Mouse (Mus musculus) adrenal gland, adult 2 months (tissue): Measurements from ENCODE around the gene Pde4c. TPM values are rescaled to one million over a fixed set of nuclear protein-coding genes. Genes with fewer than 3 reads are reported as not detected.

Experiments used
- DNase-seq: peaks from one replicate; pipeline ENCODE4 v3.0.0; 2021
- long read RNA-seq: library from polyadenylated mRNA; stranded (forward); transcript quantifications from one replicate; pipeline ENCODE4 v2.0.0, GENCODE M21; 2021
- polyA plus RNA-seq: library from polyadenylated mRNA; depleted of rRNA; stranded (reverse); fragments of >200 nt; gene quantifications from 2 replicates; pipeline ENCODE4 v1.2.3, GENCODE M21; 2012; rRNA removed
- total RNA-seq, 2 experiments: library from RNA; stranded (reverse); gene quantifications; 2 replicates each; pipeline ENCODE4 v1.2.3; 2021

The Pde4c gene
- total RNA-seq: 1 to 10 TPM in 1 of 2 experiments, under 1 TPM in 1; 0.76 to 1.0 TPM
- polyA plus RNA-seq: 2.9 and 3.3 TPM in 2 replicates
- long read RNA-seq: 0 reads

DNA sequence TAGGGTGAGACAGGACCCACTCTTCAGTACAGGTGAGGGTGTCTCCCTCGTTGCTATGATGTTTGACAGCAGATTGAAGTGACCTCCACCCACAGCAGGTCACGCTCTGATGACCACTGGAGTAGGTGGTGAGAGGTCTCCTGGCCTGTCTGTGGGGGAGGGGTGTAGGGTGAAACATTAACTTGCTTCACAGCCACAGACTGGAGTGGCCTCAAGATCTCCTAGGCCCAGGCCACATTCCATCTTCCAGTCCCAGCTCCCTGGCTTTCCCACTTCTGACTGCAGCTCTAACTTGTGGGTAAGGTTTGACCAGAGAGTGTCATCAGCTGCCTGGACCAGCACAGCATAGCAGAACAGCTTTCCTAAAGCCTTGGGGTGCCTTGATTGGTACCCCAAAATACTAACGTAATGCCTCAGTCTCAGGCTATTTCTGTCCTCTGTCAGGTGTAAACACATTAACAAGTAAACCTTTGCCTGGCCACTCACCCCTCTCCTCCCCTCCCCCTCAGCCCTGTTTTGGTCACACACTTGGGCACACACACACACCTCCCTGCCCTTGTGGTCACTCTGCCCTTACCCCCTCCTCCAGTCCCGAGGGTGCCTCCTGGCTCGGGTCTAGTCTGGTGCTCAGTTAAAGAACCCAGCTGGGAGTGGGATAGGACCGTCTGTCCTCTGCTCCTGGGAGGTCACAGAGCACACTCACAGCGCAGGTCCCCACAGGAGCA, at the start of gene Pde4c:
Gene Pde4c, plus strand, starts transcription at position 235 of the 725 bp plus-strand sequence.
- DNase-seq: no peak

DNA sequence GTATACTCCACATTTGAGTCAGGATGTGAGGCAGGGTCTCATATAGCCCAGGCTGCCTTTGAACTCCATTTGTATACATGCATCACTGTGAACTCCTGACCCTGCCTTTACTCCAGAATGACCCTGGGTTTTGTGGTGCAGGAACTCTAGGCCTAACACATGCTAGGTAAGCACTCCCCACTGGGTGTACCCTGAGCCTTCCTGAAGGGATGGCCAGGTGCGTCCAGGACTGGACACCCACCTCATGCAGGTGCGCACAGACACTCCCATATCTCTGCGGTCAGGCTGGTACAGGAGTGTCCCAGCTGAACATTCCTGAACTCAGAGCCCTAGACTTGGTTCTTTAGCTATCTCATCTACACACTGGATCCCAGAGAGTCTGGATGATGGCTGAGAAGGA, 49.4 kb upstream of the Pde4c start:
- no peak for DNase-seq

DNA sequence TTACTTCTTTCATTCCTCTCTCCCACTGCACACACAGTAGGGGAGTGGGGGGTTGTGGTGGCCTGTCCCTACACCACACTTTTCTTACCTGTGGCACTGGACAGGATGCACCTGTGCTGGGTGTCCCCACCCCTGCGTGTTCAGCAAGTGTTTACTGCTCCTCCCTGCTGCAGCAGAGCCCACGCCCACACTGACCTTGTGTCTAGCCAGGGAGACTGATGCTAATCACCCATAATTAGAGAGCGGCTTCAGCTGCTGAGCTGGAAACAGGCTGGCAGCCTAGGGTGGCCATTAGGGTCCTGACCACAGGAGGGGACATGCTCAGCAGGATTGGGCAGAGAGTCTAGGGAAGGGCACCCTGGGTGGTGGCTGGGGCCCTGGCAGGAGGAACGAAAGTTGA, 48.8 kb upstream of the Pde4c start:
- no peak for DNase-seq

DNA sequence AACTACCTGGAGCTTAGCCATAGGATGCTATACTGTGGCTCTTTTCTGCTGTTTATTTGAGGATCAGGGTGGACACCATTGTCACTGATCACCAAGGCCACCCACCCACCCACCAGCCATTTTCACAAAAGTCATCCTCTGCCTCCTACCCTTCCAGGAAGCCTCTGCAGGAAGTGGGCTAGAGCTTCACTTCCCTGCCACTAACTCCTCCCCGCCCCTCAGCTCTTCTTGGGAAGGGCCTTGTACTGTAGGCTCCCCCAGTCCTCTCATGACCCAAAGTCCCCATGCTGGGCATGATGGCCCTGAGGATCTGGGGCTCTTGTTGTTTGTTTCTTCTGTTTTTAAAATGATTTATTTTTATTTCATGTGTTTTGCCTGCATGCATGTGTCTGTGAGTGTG, 48.2 kb upstream of the Pde4c start:
- DNase-seq: no peak

DNA sequence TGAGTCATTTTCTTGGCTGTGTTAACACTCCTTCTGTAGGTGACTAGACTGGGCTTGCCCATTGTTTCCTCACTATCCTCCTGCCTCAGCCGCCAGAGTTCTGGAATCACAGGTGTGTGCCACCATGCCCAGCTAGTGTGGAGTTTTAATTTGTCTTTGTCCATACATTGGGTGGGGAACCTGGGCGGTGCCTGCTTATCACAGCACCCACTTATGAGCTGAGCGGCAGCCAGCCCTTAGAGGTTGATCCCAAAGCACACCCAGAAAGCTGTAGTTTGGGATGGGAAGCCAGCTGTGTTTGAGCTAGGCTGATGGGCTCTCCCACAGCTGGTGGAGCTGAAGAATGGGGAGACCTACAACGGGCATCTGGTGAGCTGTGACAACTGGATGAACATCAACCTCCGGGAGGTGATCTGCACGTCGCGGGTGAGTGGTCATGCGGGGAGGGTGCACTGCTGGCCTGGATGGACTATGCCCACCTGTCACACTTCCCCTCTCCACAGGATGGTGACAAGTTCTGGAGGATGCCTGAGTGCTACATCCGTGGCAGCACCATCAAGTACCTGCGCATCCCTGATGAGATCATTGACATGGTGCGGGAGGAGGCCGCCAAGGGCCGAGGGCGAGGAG, 46.0 kb upstream of the Pde4c start:
- no peak for DNase-seq

DNA sequence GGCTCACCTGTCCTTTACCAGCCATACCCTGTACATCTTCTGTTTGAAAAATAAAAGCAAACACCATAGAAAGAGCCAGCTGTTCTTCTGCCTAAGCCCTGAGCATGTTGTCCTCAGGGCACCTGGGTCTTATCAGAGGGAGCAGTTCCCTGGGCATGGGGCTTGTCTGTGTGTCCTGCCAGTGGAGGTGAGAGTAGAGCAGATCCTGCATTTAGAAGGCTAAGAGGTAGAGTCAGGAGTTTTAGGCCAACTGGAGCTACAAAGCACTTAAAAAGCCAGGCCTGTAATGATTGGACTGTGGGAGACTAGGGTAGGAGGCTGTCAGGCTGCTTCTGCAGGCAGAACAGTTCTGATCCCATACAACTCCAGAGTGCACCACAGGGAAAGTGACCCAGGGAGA, 44.8 kb upstream of the Pde4c start:
- no peak for DNase-seq

DNA sequence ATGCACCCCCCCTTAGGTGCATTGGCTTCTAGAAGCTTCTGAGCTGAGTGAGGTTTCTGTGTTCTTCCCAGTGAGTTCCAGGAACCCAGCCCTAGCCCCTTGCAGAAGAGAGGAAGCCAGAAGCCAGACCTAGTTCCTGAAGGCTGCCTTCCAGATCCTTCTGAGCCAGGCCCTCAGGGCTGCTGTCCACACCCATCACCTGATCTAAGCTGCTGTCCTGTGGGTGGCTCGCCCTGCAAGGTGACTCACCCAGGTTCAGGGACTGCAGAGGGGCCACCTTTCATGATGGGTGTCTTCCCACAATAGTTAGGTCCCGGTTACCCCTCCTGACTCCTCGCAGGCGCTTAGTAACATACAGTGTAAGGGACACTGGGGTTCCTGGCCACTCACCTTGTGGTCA, 44.1 kb upstream of the Pde4c start:
- no peak for DNase-seq

DNA sequence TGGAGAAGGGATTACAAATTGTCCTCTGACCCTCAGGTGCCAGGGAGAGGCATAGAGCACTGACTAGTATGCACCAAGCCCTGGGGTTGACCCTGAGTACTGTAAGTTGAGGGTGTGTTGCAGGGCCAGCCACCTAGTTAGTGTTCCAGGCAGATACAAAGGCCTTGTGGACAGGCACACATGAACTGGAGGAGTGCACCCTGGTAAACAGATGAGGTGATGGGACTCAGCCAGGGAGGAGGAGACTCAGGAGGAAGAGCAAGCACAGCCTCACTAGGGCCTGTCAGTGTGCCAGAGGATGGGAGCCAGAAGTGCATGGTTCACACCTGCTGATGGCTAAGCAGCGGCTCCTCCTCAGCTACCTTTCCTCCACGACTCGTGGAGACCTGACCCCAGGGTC, 43.5 kb upstream of the Pde4c start:
- no peak for DNase-seq

DNA sequence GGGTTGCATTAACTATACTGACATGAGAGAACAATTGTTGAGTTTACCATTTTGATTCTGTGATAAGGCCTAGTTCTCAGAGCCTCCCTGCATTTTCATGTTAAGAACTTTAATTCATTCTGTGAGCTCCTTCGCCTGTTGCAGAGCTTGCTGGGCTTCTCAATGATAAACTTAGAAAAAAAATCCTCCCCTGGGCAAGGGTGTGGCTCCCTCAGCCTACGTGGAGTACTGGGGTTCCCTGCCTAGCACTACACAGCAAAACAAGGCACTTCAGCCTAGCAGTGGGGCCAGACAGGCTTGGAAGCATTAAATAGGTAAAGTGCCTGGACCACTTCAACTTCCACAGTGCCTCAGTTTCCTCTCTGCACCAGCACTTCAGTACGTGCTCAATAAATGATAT, 42.1 kb upstream of the Pde4c start:
- DNase-seq: no peak

DNA sequence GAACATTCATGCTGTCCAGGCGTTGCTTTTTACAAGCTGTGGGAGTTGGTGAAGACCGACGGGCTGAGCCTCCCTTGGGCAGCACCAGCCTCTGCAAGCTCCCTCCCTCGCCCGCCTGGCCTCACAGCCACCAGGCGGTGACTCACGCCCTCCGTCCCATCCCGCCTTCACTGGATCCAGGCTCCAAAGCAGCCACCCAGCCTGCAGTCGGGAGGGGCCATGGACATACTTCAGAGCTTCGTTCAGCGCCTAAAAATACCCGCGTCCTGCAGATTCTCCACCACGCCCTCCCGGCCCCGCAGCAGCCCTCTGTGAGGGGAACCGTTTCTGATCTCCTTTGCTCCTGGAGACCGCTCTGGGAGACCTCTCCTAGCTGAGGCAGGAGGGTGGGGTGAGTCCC, 41.3 kb upstream of the Pde4c start:
- DNase-seq: peak; percentile 93

DNA sequence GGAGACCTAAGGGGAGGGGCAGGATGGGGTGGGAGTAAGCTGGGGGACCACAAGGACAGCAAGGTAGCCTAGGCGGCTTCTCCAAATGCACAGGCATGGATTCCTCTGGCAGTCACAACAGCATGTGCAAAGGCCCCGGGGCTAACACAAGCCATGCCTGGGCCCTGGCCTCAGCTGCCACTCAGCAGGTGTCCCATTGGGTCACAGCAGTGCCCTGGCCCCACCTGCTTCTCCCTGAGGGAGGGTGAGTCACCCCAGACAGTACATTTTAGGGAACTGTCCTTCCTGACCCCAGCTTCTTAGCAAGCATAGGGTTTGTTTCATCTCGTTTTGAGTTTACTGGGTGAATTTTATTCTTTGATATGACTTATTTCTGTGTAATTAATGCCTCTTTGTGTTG, 40.8 kb upstream of the Pde4c start:
- DNase-seq: peak; percentile 44

DNA sequence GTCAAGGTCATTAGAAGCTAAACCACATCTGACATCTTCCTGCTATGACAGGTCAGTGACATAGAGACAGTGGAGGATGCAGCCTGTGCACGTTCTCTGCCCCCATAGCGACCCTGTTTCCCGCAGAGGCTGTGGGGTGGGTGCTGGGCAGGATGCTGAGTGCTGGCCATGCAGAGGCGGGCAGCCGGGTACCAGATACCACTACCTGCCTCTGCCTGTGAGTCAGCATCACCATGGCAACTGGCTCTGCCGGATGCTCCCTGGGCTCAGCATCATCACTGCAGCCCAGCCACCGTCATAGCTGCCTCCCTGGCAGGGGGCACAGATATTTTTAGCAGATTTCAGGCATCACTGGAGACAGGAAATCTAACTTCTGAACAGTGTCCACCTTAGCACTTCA, 39.2 kb upstream of the Pde4c start:
- DNase-seq: no peak

DNA sequence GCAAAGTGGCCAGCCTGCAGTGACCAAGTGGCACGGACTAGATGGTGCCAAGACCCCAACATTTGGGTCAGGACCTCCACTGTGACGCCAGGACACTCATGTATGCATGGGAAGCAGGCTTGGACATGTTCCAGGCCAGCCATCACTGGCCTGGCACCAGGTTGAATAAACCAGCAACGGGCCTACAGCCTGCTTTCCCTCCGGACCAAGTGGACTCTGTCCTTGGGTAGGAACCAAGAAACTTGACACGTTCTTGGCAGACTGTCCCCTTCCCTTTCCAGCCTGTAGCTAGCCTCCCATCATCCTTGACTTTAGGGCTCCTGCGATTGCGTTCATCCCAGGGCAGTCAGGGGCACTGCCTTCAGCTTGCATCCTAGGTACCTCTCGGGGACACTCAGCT, 35.9 kb upstream of the Pde4c start:
- peak; percentile 91 for DNase-seq

DNA sequence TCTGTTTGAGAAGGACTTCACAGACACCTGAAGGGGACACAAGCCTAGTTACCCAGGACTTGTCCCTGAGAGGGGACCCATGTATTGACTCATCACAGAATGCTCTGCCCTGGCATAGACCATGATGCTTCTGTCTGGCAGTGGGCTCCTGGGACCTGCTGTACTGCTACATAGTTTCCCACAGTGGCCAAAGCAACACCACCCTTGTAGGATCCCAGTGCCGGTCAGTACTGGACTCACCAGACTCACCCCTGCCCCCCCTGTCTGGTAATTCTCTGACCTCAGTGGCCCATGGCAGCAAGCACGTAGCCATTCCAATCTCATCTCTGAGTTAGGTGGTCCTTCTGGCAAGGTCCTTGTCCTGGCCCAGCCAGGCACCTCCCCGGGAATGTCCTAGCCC, 35.4 kb upstream of the Pde4c start:
- no peak for DNase-seq

DNA sequence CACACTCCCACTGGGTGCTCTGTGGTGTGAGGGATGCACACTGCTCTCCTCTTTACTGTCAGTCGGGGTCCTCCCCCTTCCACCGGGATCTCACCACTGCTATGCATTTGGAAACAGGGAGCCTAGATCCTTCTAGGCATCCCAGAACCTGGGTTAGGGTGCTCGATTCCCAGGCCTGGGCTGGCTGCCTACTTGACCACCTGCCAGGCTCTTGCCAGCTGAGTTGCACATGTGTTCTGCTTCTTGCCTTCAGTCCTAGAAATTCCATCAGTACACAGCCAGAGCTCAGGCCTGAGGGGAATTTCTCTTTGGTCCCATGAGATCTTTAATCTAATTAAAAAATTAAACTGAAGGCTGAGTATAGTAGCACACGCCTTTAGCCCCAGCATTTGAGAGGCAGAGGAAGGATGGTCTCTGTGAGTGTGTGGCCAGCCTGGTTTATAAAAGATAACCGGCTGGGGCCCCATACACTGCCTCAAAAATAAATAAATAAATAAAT, 33.6 kb upstream of the Pde4c start:
- DNase-seq: peak; percentile 50

DNA sequence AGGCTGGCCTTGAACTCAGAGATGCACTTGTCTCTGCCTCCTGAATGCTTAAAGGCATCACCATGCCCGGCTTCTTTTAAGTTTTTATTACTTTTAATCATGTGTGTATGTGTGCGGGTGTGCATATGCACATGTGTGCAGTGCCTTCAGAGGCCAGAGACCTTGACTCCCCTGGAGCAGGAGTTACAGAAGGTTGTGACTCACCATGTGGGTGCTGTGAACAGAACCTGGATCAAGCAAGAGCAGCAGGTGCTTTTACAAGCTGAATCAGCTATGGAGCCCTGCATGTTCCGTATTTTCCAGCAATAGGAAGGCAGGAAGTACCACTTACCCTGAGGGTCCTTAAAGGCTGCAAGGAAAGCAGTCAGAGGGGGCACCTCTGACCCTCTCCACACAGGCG, 32.3 kb upstream of the Pde4c start:
- no peak for DNase-seq

DNA sequence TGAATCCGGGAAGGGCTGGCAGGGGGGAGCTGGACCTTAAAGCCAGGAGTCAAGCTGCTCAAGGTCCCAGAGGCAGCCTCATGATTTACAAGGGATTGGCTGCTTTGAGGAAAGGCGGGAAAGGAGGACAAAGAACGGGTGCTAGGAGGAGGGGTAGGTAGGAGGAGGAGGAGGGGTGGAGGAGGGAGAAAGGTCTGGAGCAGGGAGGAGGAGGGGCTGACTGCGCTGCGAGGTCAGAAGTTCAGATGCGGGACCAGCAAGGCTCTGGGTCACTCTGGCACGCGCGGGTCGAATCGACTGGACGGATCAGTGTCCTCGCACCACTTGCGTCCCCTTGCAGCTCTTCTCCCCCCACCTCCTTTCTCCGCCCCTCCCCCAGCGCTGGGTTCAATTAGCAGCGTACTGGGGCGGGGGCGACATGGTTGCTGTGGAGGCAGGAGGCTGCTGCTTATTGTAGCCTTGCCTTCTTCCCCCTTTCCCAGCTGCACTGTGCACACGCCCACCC, 31.7 kb upstream of the Pde4c start:
- DNase-seq: peak; percentile 43

DNA sequence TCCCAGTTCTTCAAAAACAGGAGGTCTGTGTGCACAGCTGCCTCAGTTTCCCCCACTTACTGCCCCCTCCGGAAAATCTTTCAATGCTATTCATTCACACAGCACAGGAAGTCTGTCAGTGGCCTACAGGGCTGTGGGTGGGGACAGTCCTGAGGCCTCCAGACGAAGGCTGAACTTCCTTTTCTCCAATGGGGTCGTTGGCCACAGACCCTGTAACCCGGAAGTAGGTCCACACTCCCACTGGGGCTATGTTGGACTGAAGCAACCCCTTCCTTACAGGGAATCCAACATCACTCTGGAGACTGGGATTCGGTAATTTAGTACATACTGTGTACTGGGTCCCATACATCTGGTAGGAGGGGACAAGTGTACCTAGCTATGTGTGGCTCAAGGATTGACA, 29.9 kb upstream of the Pde4c start:
- DNase-seq: no peak

DNA sequence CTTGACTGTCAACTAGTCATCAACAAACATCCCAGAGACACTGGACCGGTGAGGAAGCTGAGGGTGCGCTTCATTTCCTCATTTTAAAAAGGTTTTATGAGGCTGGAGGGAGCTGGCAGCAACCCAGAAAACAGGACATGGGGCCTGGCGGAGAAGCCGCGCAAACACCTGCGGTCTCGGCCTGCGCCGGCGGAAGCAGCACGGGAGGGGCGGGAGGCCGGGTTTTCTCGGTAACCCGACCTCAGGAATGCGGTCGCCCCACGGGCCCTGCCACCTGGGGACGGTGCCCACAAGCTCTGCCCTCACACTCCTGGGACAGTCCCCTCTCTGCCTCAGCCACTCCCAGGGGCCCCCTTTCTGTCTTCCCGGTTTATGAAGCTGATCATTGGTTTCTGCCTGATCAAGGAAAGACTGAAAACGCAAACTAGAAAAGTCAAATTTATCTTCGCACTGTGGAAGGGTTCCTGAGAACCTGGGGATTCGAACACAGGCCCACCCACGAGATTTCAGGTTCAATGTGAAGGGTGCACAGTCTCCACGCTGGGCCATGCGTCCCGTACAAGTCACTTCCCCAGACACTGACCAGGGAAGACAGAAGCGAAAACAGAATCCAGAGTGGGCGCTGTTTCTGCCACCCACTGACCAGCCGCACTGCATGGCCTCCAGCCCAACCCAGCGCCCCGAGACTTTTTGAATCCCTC, 28.1 kb upstream of the Pde4c start:
- no peak for DNase-seq

DNA sequence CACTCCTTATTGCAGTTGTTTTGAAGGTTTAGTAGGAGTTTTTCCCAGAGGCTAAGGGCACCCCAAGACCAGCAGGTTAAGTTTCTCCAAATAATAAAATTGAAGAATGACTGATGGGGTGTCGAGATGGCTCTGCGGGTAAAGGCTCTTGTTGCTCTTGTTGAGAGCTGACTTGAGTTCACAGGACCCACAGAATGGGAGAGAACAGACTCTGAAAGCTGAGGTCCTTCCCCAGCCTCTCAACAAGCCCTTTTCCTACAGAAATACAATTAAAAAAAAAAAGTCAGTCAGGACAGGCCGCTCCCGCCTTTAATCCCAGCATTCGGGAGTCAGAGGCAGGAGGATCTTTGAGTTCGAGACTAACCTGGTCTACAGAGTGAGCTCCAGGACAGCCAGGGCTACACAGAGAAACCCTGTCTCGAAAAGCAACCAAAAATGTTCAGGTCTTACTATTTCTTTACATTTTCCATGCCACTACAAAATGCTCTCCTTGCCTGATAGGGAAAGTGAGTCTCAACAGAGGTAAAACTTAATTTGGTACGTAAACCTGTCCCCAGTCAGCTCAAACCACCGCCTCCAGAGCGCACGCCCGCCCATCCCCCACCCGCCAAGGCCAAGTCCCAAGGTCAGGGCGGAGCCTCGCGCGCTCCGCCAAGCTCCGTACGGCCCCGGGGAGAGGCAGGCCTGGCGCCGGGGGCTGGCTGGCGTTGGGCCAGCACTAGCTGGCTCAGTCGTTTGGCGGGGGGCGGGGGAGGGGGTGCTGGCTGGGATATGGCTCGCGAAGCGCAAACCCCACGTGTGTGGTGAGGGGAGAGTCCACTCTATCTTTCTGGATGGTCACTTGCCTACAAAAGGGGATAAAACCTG, 27.3 kb upstream of the Pde4c start:
- DNase-seq: peak; percentile 89

DNA sequence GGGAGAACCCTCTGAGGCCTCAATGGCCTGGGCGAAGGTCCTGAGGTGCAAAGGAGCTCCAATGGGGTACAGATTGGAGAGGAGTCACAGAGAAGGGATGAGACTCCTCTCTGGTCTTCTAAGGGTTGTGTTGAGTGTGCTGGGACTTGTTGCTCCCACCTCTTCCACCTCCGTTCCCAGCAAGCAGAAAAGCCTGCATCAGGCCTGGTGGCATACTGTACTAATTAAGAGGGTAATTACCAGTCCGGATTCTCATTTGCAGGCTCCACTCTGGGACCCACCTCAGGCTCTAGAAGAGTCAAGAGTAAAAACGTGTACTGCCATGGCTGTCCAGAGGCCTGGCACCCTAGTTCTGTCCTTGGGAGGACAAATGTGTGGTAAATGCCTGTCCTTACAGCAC, 26.6 kb upstream of the Pde4c start:
- DNase-seq: peak; percentile 41
